In genomic region chr16:20715161-20715560, GRCm38 (mm10) we compare ENCODE assay signal across 9 mouse cellular contexts. TPM values are rescaled to one million over a fixed set of nuclear protein-coding genes. Genes with fewer than 3 reads are reported as not detected.
DNase-seq lines count a peak whose midpoint lies in the region; ATAC-seq and TF ChIP-seq lines count a peak whose summit lies in the region.
"Had no signal": no experiment of that assay in that cellular context is flagged by ENCODE, and none has a peak within 500 bp of the region (broad histone marks: within the 10 kb centered on the region; RNA-seq: fewer than 3 reads in every experiment).

No protein-coding gene starts in this region.

- H3K9ac ChIP-seq in kidney, embryonic 14.5 days (ENCODE audit: low read depth, low read length) = peak overlapping the region; percentile 68; the same call in 1 of the 2 replicates
- H3K9ac ChIP-seq in embryonic facial prominence, embryonic 11.5 days (replicated peaks; ENCODE audit: low read length) = peak overlapping the region; percentile 83; the same call in 1 of the 2 replicates
- H3K9ac ChIP-seq in hindbrain, postnatal 0 days (replicated peaks; ENCODE audit: low read length) = peak overlapping the region; percentile 82

- peak overlapping the region; percentile 80 for H3K4me2 ChIP-seq in kidney, embryonic 14.5 days (replicated peaks; ENCODE audit: low read depth, low read length)
- H3K4me2 ChIP-seq in embryonic facial prominence, embryonic 11.5 days (ENCODE audit: low read depth, low read length) = peak overlapping the region; percentile 89
- peak overlapping the region; percentile 82 for H3K4me2 ChIP-seq in hindbrain, postnatal 0 days (ENCODE audit: low read depth, low read length)
- H3K4me2 ChIP-seq in myocyte (ENCODE audit: low read depth) = peak overlapping the region; percentile 98

- H3K4me1 ChIP-seq in kidney, embryonic 14.5 days (ENCODE audit: control insufficient read depth, insufficient read depth, low read length) = peaks cover 13% of the 10 kb centered on the region; the same call in 1 of the 2 replicates
- H3K4me1 ChIP-seq in embryonic facial prominence, embryonic 11.5 days (ENCODE audit: control insufficient read depth, insufficient read depth, low read length) = peaks cover 4% of the 10 kb centered on the region; the same call in 1 of the 2 replicates
- peaks cover 18% of the 10 kb centered on the region; the same call in 1 of the 2 replicates for H3K4me1 ChIP-seq in hindbrain, postnatal 0 days (ENCODE audit: insufficient read depth, low read length)

- H3K79me2 ChIP-seq in myocyte (ENCODE audit: control insufficient read depth, insufficient read depth) = peaks cover 3% of the 10 kb centered on the region

- H3K36me3 ChIP-seq in kidney, embryonic 14.5 days (ENCODE audit: control insufficient read depth, insufficient read depth, low read length) = peaks cover 15% of the 10 kb centered on the region; the same call in 1 of the 2 replicates
- H3K36me3 ChIP-seq in embryonic facial prominence, embryonic 11.5 days (replicated peaks; ENCODE audit: control insufficient read depth, insufficient read depth, low read depth, low read length) = 0 out of 2 replicates have a peak, but pooled peaks cover 3% of the 10 kb centered on the region
- peaks cover 18% of the 10 kb centered on the region; the same call in 1 of the 2 replicates for H3K36me3 ChIP-seq in hindbrain, postnatal 0 days (ENCODE audit: insufficient read depth, low read length)
- H3K36me3 ChIP-seq in myocyte (ENCODE audit: control insufficient read depth, insufficient read depth) = peaks cover 9% of the 10 kb centered on the region

- H3K27me3 ChIP-seq in kidney, embryonic 14.5 days (ENCODE audit: control insufficient read depth, insufficient read depth, low read length) = no peaks in the 10 kb centered on the region
- H3K27me3 ChIP-seq in embryonic facial prominence, embryonic 11.5 days (ENCODE audit: control insufficient read depth, insufficient read depth, low read length) = no peaks in the 10 kb centered on the region
- no peaks in the 10 kb centered on the region for H3K27me3 ChIP-seq in hindbrain, postnatal 0 days (ENCODE audit: insufficient read depth, low read length)
- H3K27me3 ChIP-seq in myocyte (ENCODE audit: control insufficient read depth, insufficient read depth, insufficient read length) = no peaks in the 10 kb centered on the region

- TF ChIP-seq CTCF in hindbrain, postnatal 0 days (IDR thresholded peaks at IDR 0.05; ENCODE audit: low read depth) = no peak

- 47% methylated on average over 2 of the region's 2 CpGs for WGBS in kidney, embryonic 14.5 days
- 46% methylated on average over 2 of the region's 2 CpGs for WGBS in embryonic facial prominence, embryonic 11.5 days
- WGBS in hindbrain, postnatal 0 days = 63% methylated on average over 2 of the region's 2 CpGs

- peak overlapping the region; percentile 61 for H3K4me3 ChIP-seq in kidney, embryonic 14.5 days (ENCODE audit: low read length)
- H3K4me3 ChIP-seq in embryonic facial prominence, embryonic 11.5 days (ENCODE audit: low read depth, low read length) = peak overlapping the region; percentile 69
- H3K4me3 ChIP-seq in hindbrain, postnatal 0 days (ENCODE audit: low read length) = peak overlapping the region; percentile 63
- H3K4me3 ChIP-seq in myocyte = peak overlapping the region; percentile 61

- no peaks in the 10 kb centered on the region for H3K9me3 ChIP-seq in kidney, embryonic 14.5 days (ENCODE audit: control insufficient read depth, low read length)
- H3K9me3 ChIP-seq in embryonic facial prominence, embryonic 11.5 days (replicated peaks; ENCODE audit: control insufficient read depth, low read length) = no peaks in the 10 kb centered on the region
- no peaks in the 10 kb centered on the region for H3K9me3 ChIP-seq in hindbrain, postnatal 0 days (ENCODE audit: low read length)

- peak overlapping the region; percentile 3 for H3ac ChIP-seq in myocyte (ENCODE audit: control insufficient read depth, insufficient read length)

- H3K27ac ChIP-seq in kidney, embryonic 14.5 days (ENCODE audit: low read depth, low read length) = no peak overlapping the region
- no peak overlapping the region for H3K27ac ChIP-seq in embryonic facial prominence, embryonic 11.5 days (replicated peaks; ENCODE audit: low read depth, low read length)
- H3K27ac ChIP-seq in hindbrain, postnatal 0 days = peak overlapping the region; percentile 96; the same call in 1 of the 2 replicates

- no peak for TF ChIP-seq POLR2A in myocyte (IDR thresholded peaks at IDR 0.05; ENCODE audit: insufficient read length, low read depth)

- no peak for ATAC-seq in kidney, embryonic 14.5 days (ENCODE audit: low FRiP score, low TSS enrichment)
- ATAC-seq in embryonic facial prominence, embryonic 11.5 days (replicated peaks; ENCODE audit: insufficient number of reproducible peaks, low FRiP score, low TSS enrichment, low read depth) = no peak
- no peak for ATAC-seq in hindbrain, postnatal 0 days

- no peak for DNase-seq in kidney, adult 18-20 months
- no peak for DNase-seq in embryonic facial prominence, embryonic 11.5 days (ENCODE audit: low spot score)
- DNase-seq in hindbrain, postnatal 0 days (ENCODE audit: low spot score) = no peak
- DNase-seq in thymus, postnatal 36 days = no peak
- no peak for DNase-seq in layer of hippocampus, adult 8-10 months (ENCODE audit: low spot score in 2 of 2)
- no peak for DNase-seq in lung, postnatal 4 days
- DNase-seq: retina, postnatal 1 day had no signal

TF ChIP-seq in myocyte, 11 proteins besides CTCF, POLR2A, EP300 and RAD21:
- TF ChIP-seq E2F4 (IDR thresholded peaks at IDR 0.05; ENCODE audit: insufficient read depth) = no peak
- no peak for TF ChIP-seq TCF12 (IDR thresholded peaks at IDR 0.05; ENCODE audit: insufficient read depth, poor library complexity, severe bottlenecking)
- no peak for TF ChIP-seq SRF (IDR thresholded peaks at IDR 0.05; ENCODE audit: control insufficient read depth, insufficient read length, low read depth)
- TF ChIP-seq MYOD1 (IDR thresholded peaks at IDR 0.05; ENCODE audit: control insufficient read depth in 1 of 3, insufficient read length in 2 of 3, low read depth in 2 of 3) = no peak
- no peak for TF ChIP-seq REST (IDR thresholded peaks at IDR 0.05; ENCODE audit: insufficient read depth, insufficient read length)
- TF ChIP-seq MYOG (IDR thresholded peaks at IDR 0.05; ENCODE audit: control insufficient read depth in 1 of 3, insufficient read depth in 1 of 3, insufficient read length in 2 of 3, low read depth in 2 of 3) = no peak
- no peak for TF ChIP-seq MAX (IDR thresholded peaks at IDR 0.05; ENCODE audit: low read depth)
- TF ChIP-seq TCF3 (IDR thresholded peaks at IDR 0.05; ENCODE audit: insufficient read length, low read depth) = no peak
- TF ChIP-seq USF1 (IDR thresholded peaks at IDR 0.05; ENCODE audit: low read depth) = no peak
- TF ChIP-seq CEBPB (IDR thresholded peaks at IDR 0.05; ENCODE audit: insufficient read depth, poor library complexity, severe bottlenecking) = no peak
- TF ChIP-seq POLR2AphosphoS2 (IDR thresholded peaks at IDR 0.05; ENCODE audit: insufficient read length, low read depth) = no peak
TF ChIP-seq in myocyte: peak in this region for 0.

RNA-seq across cellular contexts. Expression of gene Polr2h, which starts 2.3 kb away (rescaled TPM):
- 147 and 172 TPM in 2 replicates for polyA plus RNA-seq in kidney, embryonic 14.5 days (2014; fragmentation: Nextera tagmentation; extraction: Ambion mirVana)
- polyA plus RNA-seq in embryonic facial prominence, embryonic 11.5 days (2014; fragmentation: Nextera tagmentation; extraction: Ambion mirVana) = 120 and 124 TPM in 2 replicates
- total RNA-seq in hindbrain, postnatal 0 days (2014; rRNA removed) = 25.5 and 29.2 TPM in 2 replicates
- 88.6 and 90.8 TPM in 2 replicates for polyA plus RNA-seq in hindbrain, postnatal 0 days (2015; fragmentation: Nextera tagmentation; extraction: Ambion mirVana)
- polyA plus RNA-seq in myocyte (2012; fragmentation: generic; extraction: Trizol) = 60.5 TPM
- 10 to 100 TPM; 18.6 to 29.3 (median 22.7) TPM for total RNA-seq in layer of hippocampus, adult 8-10 months (2022)

RNA-seq across cellular contexts. Expression of gene Clcn2, which starts 2.4 kb away (rescaled TPM):
- 15.5 and 17.3 TPM in 2 replicates for polyA plus RNA-seq in kidney, embryonic 14.5 days (2014; fragmentation: Nextera tagmentation; extraction: Ambion mirVana)
- 13.0 and 14.8 TPM in 2 replicates for polyA plus RNA-seq in embryonic facial prominence, embryonic 11.5 days (2014; fragmentation: Nextera tagmentation; extraction: Ambion mirVana)
- 57.0 and 74.6 TPM in 2 replicates for total RNA-seq in hindbrain, postnatal 0 days (2014; rRNA removed)
- 18.5 and 21.2 TPM in 2 replicates for polyA plus RNA-seq in hindbrain, postnatal 0 days (2015; fragmentation: Nextera tagmentation; extraction: Ambion mirVana)
- 4.4 TPM for polyA plus RNA-seq in myocyte (2012; fragmentation: generic; extraction: Trizol)
- total RNA-seq in layer of hippocampus, adult 8-10 months (2022) = 100 to 1,000 TPM in 1 of 4 experiments, 10 to 100 TPM in 3; 83.1 to 103 (median 87.5) TPM

RNA-seq across cellular contexts. Expression of gene Chrd, which starts 17.8 kb away (rescaled TPM):
- 3.9 and 4.6 TPM in 2 replicates for polyA plus RNA-seq in kidney, embryonic 14.5 days (2014; fragmentation: Nextera tagmentation; extraction: Ambion mirVana)
- 1.5 and 1.7 TPM in 2 replicates for polyA plus RNA-seq in embryonic facial prominence, embryonic 11.5 days (2014; fragmentation: Nextera tagmentation; extraction: Ambion mirVana)
- total RNA-seq in hindbrain, postnatal 0 days (2014; rRNA removed) = 32.0 and 35.5 TPM in 2 replicates
- 6.2 and 7.0 TPM in 2 replicates for polyA plus RNA-seq in hindbrain, postnatal 0 days (2015; fragmentation: Nextera tagmentation; extraction: Ambion mirVana)
- polyA plus RNA-seq in myocyte (2012; fragmentation: generic; extraction: Trizol) = 14.0 TPM
- 100 to 1,000 TPM in 2 of 4 experiments, 10 to 100 TPM in 2; 77.0 to 106 (median 95.3) TPM for total RNA-seq in layer of hippocampus, adult 8-10 months (2022)

RNA-seq across cellular contexts. Expression of gene Thpo, which starts 19.1 kb away (rescaled TPM):
- 0.89 and 1.2 TPM in 2 replicates for polyA plus RNA-seq in kidney, embryonic 14.5 days (2014; fragmentation: Nextera tagmentation; extraction: Ambion mirVana)
- polyA plus RNA-seq in embryonic facial prominence, embryonic 11.5 days (2014; fragmentation: Nextera tagmentation; extraction: Ambion mirVana) = 0.48 TPM in 1 of 2 replicates, not detected in the other
- total RNA-seq in hindbrain, postnatal 0 days (2014; rRNA removed) = 1.0 and 1.3 TPM in 2 replicates
- 1.4 and 1.6 TPM in 2 replicates for polyA plus RNA-seq in hindbrain, postnatal 0 days (2015; fragmentation: Nextera tagmentation; extraction: Ambion mirVana)
- 1.4 TPM for polyA plus RNA-seq in myocyte (2012; fragmentation: generic; extraction: Trizol)
- total RNA-seq in layer of hippocampus, adult 8-10 months (2022) = 10 to 100 TPM in 3 of 4 experiments, 1 to 10 TPM in 1; 9.9 to 15.1 (median 13.2) TPM

RNA-seq across cellular contexts. Expression of gene Fam131a, which starts 22.1 kb away (rescaled TPM):
- polyA plus RNA-seq in kidney, embryonic 14.5 days (2014; fragmentation: Nextera tagmentation; extraction: Ambion mirVana) = 3.8 and 5.5 TPM in 2 replicates
- 3.9 and 4.4 TPM in 2 replicates for polyA plus RNA-seq in embryonic facial prominence, embryonic 11.5 days (2014; fragmentation: Nextera tagmentation; extraction: Ambion mirVana)
- total RNA-seq in hindbrain, postnatal 0 days (2014; rRNA removed) = 130 and 147 TPM in 2 replicates
- 49.0 and 55.4 TPM in 2 replicates for polyA plus RNA-seq in hindbrain, postnatal 0 days (2015; fragmentation: Nextera tagmentation; extraction: Ambion mirVana)
- 0.62 TPM for polyA plus RNA-seq in myocyte (2012; fragmentation: generic; extraction: Trizol)
- 100 to 1,000 TPM; 395 to 431 (median 412) TPM for total RNA-seq in layer of hippocampus, adult 8-10 months (2022)
